Mouse (Mus musculus) retina, adult 2 months (tissue): Measurements from ENCODE around the gene Gm49320.

Experiments used
- DNase-seq: peaks from one replicate; pipeline ENCODE4 v3.0.0-alpha.2; 2012; ENCODE audit warnings: low read depth, low spot score

The Gm49320 gene

GRCm38 (mm10) chr8:4238434-4239192 lies at the start of gene Gm49320, which contains the start of gene Map2k7:
Gene Gm49320, plus strand, starts transcription at chr8:4238865.
Gene Map2k7, plus strand, starts transcription at chr8:4238740.
- DNase-seq, result peak; percentile 98

GRCm38 (mm10) chr8:4189031-4189722 lies 49.5 kb upstream of the Gm49320 start:
- DNase-seq, result no peak

GRCm38 (mm10) chr8:4192305-4192704 lies 46.4 kb upstream of the Gm49320 start:
- DNase-seq, result no peak

- DNase-seq, result peak; percentile 64
Measured at GRCm38 (mm10) chr8:4192807-4193587, 45.7 kb upstream of the Gm49320 start.

- DNase-seq, result no peak
Measured at GRCm38 (mm10) chr8:4193588-4193894, 45.1 kb upstream of the Gm49320 start.

GRCm38 (mm10) chr8:4201321-4201720 lies 37.3 kb upstream of the Gm49320 start:
- DNase-seq, result no peak

GRCm38 (mm10) chr8:4205246-4206123 lies 33.2 kb upstream of the Gm49320 start:
- DNase-seq, result no peak

- no peak for DNase-seq
Measured at GRCm38 (mm10) chr8:4206182-4207015, 32.3 kb upstream of the Gm49320 start.

GRCm38 (mm10) chr8:4207016-4207350 lies 31.7 kb upstream of the Gm49320 start:
- DNase-seq, result no peak

- no peak for DNase-seq
Measured at GRCm38 (mm10) chr8:4211097-4211496, 27.6 kb upstream of the Gm49320 start.

- DNase-seq, result no peak
Measured at GRCm38 (mm10) chr8:4212809-4213209, 25.9 kb upstream of the Gm49320 start.

GRCm38 (mm10) chr8:4213210-4214005 lies 25.3 kb upstream of the Gm49320 start:
- DNase-seq, result no peak

GRCm38 (mm10) chr8:4214006-4214980 lies 24.4 kb upstream of the Gm49320 start:
- DNase-seq, result no peak

- DNase-seq, result no peak
Measured at GRCm38 (mm10) chr8:4216296-4216695, 22.4 kb upstream of the Gm49320 start.

GRCm38 (mm10) chr8:4216791-4217621 lies 21.7 kb upstream of the Gm49320 start, which contains the start of gene Prr36:
Gene Prr36, minus strand, starts transcription at chr8:4217459.
- DNase-seq, result no peak

GRCm38 (mm10) chr8:4219617-4220016 lies 19.0 kb upstream of the Gm49320 start:
- no peak for DNase-seq

GRCm38 (mm10) chr8:4222059-4222458 lies 16.6 kb upstream of the Gm49320 start:
- no peak for DNase-seq

- DNase-seq, result no peak
Measured at GRCm38 (mm10) chr8:4226323-4226722, 12.3 kb upstream of the Gm49320 start.
